In genomic region chr13:54209476-54210253, GRCm38 (mm10) we compare ENCODE assay signal across 14 mouse cellular contexts. TPM values are rescaled to one million over a fixed set of nuclear protein-coding genes. Genes with fewer than 3 reads are reported as not detected.
DNase-seq lines count a peak whose midpoint lies in the region; ATAC-seq and TF ChIP-seq lines count a peak whose summit lies in the region.
"Had no signal": no experiment of that assay in that cellular context is flagged by ENCODE, and none has a peak within 500 bp of the region (broad histone marks: within the 10 kb centered on the region; RNA-seq: fewer than 3 reads in every experiment).

No protein-coding gene starts in this region.

- 42% methylated on average over 8 of the region's 8 CpGs for WGBS in lung, adult 2 months

- peak; percentile 95 for ATAC-seq in CD4-positive, CD25-positive, alpha-beta regulatory T cell, adult 4 months
- peak; percentile 94 for ATAC-seq in inflammation-experienced regulatory T-cells, adult 6 months

- no peak for TF ChIP-seq POLR2A in lung, adult 2 months (IDR thresholded peaks at IDR 0.05; ENCODE audit: borderline replicate concordance, extremely low read depth, low read depth, low read length)

- no peak for DNase-seq in lung, adult 2 months
- DNase-seq in lung, postnatal 14 days: no peak
- DNase-seq in thymus, postnatal 0 days (ENCODE audit: low spot score): peak; percentile 39
- no peak for DNase-seq in cerebellum, adult 8-10 months
- no peak for DNase-seq in cerebellum, adult 9-10 months
- DNase-seq in kidney, postnatal 25 days: no peak
- DNase-seq: adrenal gland, postnatal 14 days; cerebellum, postnatal 14 days had no signal

- no peak for TF ChIP-seq CTCF in lung, adult 2 months (IDR thresholded peaks at IDR 0.05; ENCODE audit: insufficient read depth, low read length)

- H3K4me1 ChIP-seq in lung, adult 2 months (ENCODE audit: control insufficient read depth, insufficient read depth, low read length): no peaks in the 10 kb centered on the region; the same call in 1 of the 2 replicates

- H3K4me3 ChIP-seq in lung, adult 2 months (replicated peaks; ENCODE audit: extremely low read depth, low read depth, low read length): peak overlapping the region; percentile 1
- H3K4me3 ChIP-seq: erythroblast, embryonic 14.5 days; hindbrain, embryonic 10.5 days; neural tube, embryonic 12.5 days had no signal

RNA-seq across cellular contexts. Expression of gene Hrh2, which starts 17.7 kb away (rescaled TPM):
- polyA plus RNA-seq in lung, adult 2 months (2012; rRNA removed): 1.0 and 1.4 TPM in 2 replicates
- 10 to 100 TPM; 11.0 to 12.6 TPM for polyA plus RNA-seq in CD4-positive, CD25-positive, alpha-beta regulatory T cell, adult 4 months (2017; shearing (Covaris generic))
- polyA plus RNA-seq in inflammation-experienced regulatory T-cells, adult 6 months (2017; shearing (Covaris generic)): 10 to 100 TPM in 2 of 3 experiments, 1 to 10 TPM in 1; 8.5 to 13.7 (median 12.3) TPM
- polyA plus RNA-seq in thymus, postnatal 0 days (2015; fragmentation: Nextera tagmentation; extraction: Ambion mirVana): 0.57 and 0.62 TPM in 2 replicates
- polyA plus RNA-seq: erythroblast, embryonic 14.5 days; kidney, embryonic 16.5 days had no signal
